Mouse (Mus musculus): ENCODE results near the gene Nudt22.

- 0 out of 2 replicates have a peak, but pooled peaks have one; percentile 7 for TF ChIP-seq EP300 (IDR thresholded peaks at IDR 0.05; ENCODE audit: low read depth)
- no peak for TF ChIP-seq CTCF (IDR thresholded peaks at IDR 0.05; ENCODE audit: low read depth)
Observed at GRCm38 (mm10) chr19:6951994-6952711, 43.8 kb downstream of the Nudt22 start.
